Mouse (Mus musculus) neutrophil, adult 5-6 weeks (primary cell): Measurements from ENCODE around the gene 1700014D04Rik. TPM values are rescaled to one million over a fixed set of nuclear protein-coding genes. Genes with fewer than 3 reads are reported as not detected.
"Not testable (repeated sequence)": the region's sequence is repeated elsewhere in the genome, so short reads cannot be mapped to it uniquely, and the experiment has no call there.

Experiments used
- ATAC-seq: fragments of 151-379, 151-347 bp; 2 replicates; pipeline ENCODE4 v1.8.0; 2017; ENCODE audit warnings: mild to moderate bottlenecking, moderate TSS enrichment; ENCODE audit not compliant: insufficient number of reproducible peaks, poor library complexity, low FRiP score, severe bottlenecking; ENCODE audit errors: extremely low read depth
- total RNA-seq: library from RNA; stranded (forward); fragments of 200-1000 nt; gene quantifications from 2 replicates; pipeline ENCODE4 v1.2.3, GENCODE M21; 2017

Gene 1700014D04Rik
- total RNA-seq: 0.35 and 0.49 TPM in 2 replicates

DNA sequence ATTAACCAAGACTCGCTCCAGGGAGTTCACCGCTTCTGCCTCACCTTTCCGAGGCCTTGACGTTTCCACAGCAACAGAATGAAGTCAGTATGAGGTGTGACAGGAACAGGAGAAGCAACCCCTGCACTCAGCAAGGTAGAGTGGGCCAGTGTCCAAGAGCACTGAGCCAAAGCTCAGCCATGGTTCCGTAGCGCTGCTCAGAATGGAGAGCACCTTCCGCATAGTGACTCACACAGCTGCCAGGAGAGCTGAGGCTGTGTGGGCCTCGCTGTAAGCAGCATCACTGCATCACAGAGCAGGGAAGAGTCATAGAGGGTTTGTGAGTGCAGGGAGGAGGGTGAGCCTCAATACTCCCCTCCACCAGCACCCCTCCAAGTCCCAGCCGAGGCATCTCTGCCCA lies at the start of gene 1700014D04Rik:
1700014D04Rik (minus strand) TSS at position 42 of the 400 bp plus-strand sequence.
- ATAC-seq: no peak

DNA sequence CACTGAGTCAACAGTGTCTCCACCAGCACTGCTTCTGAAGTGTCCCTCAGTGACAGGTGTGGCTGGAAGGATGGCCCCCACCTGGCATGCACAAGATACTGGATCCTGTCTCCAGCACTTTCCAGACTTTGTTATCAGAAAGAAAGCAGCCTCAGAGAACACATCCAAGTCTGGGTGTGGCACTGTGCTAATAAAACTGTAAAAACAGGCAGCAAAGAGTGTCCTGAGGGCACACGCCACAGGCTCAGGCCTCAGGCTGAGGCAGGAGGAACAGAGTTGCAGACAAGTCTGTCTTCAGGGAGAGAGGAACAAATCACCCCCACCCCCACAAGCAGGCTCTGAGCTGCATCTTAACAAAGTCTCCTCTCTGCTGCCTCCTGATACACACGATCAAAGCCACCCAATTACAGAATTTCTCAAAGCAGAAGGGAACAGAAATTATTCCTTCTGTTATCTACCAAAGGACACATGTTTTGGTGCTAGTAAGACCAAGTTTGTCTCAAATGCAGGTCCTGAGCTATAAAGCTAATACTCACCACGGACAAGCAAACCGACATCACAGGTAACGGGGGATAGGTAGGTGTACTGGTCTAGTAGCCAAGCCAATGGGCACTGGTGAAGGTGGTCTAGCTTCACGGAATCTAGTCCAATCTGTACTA lies 49.4 kb upstream of the 1700014D04Rik start:
- no peak for ATAC-seq

DNA sequence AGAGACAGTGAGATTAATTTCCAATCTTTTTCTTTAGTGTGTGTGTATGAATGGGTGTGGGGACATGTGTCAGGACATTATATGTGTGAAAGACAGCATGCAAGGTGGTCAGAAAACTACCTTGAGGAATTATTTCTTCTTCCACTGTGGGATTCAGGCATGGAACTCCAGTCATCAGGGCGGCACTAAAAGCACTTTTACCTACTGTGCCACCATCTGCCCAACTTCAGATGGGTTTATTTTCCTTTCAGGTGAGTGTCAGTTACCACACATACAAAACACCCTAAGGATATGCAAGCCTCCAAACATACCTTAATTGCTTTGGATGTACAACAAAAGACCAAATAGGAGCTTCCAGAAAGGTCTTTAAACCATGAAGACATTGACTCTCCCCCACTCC lies 48.2 kb upstream of the 1700014D04Rik start:
- no peak for ATAC-seq

DNA sequence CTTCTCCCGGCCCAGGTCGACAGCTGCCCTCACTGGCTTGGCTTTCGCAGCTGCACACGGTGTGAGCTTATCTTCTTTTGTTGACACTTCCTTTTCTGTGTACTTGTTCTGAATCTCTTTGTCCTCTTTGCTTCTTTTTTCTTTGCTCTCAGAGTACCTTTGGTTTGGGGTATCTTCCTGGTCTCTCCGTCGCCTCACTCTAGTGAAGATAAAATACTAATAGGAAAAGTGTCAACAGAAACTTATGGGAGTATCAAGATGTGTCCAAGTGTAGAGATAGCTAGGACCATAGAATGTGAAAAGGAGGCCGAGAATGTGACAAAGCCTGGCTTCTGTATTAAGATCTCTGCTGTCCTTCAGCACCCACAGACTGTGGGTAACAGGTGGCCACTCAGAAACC lies 35.6 kb upstream of the 1700014D04Rik start, which contains the start of gene Gm49354:
Gm49354 (minus strand) TSS at position 101 of the 400 bp plus-strand sequence.
- ATAC-seq: no peak

DNA sequence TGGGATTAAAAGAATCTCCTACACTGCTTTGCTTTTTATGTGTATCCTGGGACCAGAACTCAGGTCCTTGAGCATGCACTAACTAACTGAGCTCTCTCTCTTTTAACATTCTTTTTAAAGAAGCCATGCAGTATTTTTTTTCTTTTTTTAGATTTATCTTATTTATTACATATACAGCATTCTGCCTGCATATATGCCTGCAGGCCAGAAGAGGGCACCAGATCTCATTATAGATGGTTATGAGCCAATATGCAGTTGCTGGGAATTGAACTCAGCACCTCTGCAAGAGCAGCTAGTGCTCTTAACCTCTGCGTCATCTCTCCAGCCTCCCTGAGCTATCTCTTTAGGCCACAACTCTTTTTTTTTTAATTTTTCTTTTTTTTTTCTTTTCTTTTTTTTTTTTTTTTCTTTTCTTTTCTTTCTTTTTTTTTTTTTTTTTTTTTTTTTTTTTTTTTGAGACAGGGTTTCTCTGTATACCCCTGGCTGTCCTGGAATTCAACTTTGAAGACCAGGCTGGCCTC lies 33.3 kb upstream of the 1700014D04Rik start:
- ATAC-seq: not testable (repeated sequence)

DNA sequence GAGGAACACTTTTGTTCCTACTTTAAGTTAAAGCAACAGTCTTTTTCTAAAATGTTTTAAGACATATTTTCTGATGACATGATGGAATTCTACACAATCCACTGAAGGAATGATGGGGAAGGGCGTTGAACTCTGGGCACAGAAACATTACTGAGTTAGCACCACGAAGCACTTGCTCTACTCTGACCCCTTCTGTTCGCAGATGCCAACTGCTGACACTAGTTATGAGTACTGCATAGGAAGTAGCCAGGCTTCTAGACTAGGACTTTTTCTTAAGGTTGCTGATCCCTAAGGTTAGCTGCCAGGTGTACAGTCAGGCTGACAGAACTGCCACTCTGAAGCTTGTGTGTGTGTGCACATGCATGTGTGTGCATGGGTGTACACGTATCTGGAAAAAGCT lies 32.7 kb upstream of the 1700014D04Rik start:
- no peak for ATAC-seq

DNA sequence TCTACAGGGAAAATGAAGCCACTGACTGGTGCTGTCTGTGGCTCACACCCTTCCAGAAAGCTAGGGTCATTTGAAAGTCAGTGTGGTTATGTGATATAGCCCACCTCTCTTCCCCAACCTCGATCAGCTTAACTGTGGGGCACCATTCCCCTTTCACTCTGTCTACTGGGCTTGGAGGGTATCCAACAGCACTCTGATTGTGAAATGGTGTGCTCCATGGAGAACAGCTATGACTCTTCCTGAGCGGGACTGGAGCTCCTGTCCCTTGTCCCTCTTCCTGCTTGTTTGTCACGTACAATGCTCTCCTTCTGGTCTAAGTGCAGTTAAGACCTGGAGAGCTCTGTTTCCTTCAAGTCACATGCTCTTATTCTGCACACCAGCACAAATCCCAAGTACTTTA lies 28.6 kb upstream of the 1700014D04Rik start:
- ATAC-seq: no peak

DNA sequence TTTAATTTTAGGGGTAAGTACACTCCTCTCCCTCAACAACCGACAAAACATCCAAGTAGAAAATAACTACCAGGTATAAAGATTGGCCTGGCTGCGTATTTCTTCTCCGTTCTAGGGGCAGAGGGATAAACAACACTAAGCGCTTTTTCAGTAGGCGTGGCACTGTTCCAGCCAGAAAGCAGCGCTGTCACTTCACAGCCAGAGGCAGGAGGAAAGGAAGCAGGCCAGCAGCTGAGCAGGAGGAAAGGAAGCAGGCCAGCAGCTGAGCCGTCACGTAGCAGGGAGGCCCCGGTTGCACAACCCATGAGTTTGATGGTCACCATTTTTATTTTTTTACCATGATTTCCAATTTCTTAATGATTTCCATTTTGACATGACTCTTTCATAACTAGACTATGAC lies 24.7 kb upstream of the 1700014D04Rik start:
- ATAC-seq: peak; percentile 20; the same call in 1 of the 2 replicates

DNA sequence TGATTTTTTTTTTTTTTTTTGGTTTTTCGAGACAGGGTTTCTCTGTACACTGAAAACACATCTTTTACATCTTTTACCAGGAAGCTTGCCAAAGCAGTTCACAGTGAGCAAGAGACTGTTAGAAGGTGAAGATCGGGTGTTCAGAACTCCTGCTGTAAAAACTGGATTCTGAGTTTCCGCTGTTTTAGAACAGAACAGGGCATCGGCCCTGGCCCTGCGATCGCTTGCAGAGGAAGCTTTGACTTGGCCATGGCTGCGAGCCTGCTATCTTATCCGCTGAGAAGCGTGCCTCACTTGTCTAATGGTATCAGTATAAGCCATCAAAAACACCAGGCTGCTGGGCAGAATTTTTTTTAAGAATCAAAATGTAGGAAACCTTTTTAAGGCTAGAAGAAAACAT lies 24.3 kb upstream of the 1700014D04Rik start:
- ATAC-seq: no peak

DNA sequence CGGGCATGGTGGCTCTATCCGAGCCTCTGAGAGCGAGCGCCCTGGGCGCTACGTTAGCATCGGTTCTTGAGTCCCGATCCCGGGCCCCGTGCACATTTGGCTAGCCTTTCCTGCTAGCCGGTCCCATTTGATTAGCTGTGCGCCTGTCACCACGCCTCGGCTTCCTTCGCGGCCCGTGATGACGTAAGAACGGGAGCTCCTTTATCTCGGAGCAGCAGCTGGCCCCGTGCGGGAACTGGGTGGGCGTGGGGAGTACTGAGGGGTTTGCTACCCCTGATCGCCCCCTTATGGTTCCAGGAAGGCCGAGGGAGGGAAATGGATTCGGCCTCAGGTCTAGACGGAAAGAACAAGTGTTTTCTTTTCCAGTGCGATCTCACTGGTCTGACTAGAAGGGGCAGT lies 23.6 kb upstream of the 1700014D04Rik start:
- peak; percentile 16; the same call in 1 of the 2 replicates for ATAC-seq

DNA sequence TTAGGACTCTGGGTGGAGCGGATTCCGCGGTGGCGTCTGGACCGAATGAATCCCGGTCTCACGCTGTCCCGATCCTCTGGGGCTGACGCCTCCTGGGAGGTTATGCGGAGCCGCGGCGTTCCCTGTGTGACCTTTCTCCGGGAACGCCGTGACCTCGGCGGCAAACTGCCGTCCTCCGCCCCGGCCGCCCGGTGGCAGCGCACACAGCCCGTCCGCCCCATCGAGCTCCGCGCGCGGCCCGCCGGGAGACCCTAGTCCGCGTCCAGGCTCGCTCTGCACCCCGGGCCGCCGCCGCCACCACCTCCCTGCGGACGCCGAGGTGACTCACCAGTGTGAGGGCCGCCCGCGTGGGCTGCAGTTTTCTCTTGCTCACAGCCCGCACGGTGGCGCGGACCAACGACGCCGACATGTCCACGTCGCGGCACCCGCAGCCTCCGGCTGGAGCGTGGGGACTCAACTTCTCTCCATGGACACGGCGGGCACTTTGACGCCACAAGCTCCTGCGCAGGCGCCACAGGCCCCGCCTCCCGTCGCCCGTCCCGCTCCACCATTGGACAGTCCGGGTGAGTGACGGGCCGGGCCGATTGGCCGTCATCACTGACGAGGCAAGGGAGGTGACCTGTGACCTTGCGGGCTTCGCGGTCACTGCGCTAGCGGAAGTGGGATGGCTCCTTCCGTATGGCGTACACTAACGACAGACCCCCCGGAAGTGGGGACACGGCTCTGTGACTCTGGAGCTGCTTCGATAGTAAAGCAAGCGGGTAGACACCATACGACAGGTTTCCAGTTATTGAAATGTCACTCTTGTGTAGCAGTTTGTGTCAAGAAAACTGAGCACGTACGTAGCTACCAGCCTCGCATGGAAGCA lies 23.0 kb upstream of the 1700014D04Rik start, which contains the start of gene Isca1:
Isca1 (minus strand) TSS at position 515 of the 868 bp plus-strand sequence.
- ATAC-seq: peak; percentile 96

DNA sequence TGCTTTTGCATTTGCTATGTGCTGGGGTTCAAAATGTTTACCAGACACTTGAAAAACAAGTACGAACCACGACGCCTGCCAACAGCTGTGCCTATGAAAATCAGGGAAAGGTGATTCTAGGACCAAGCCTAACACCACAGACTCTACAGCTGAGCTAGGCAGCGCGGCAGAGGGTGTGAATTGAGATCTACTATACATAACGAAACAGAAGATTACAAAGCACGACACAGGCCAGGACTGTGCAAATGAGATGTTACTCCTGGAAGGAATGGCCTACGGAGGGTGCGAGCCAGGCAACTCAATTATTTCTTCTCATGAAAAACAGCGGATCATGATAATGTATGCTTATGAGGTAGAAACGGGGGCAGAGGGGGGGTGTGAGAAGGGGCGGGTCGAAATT lies 22.0 kb upstream of the 1700014D04Rik start:
- ATAC-seq: no peak

DNA sequence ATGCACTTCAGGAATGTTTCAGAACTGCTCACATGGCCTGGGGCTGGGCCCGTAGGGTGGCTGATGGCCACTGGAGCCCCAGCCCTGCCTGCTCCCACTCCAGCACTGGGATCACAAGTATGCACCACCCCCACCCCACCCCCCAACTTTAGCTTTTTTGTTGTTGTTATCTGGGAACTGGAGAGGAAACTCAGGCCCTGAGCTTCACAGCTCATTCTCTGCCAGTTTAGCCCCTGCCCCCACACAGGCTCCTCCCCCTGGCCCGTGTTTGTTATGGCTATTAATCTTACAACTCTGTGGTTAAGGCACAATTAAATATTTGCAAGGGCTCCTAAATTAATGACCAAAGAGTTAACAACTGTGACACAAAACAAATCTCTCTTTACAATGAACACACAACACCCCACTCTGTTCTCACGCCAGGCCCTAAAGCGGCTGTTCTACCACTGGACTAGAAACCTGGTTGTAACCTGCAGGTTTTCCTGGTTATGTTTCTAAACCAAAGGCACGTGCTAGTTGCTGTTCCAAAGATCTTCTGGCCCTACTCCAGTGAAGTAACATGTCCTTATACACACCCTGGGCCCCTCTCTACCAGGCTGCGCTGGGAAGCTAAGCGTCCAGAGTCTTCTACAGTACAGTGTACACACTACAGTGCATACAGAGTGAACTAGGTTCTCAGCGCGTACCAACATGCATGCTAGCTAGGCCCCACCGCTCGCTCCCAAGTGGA lies 20.4 kb upstream of the 1700014D04Rik start:
- no peak for ATAC-seq

DNA sequence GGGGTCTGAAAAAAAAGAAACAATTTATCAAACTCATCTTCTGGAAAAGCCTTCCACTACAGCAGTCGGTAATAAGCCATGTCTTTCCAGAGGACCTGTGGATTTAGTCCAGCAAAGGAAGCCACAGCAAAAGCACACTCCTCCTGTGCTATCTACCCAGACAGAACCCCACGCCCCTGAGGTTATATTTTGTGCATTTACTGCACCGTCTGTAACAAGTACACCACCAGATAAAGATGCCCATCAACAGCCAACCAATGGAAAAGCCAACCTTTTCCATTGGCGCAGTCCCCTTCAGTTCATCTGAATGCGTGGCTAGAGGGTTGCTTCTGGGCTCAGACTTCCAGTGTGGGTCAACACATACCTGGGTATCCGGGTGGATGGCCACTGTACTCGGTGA lies 16.2 kb upstream of the 1700014D04Rik start:
- ATAC-seq: no peak

DNA sequence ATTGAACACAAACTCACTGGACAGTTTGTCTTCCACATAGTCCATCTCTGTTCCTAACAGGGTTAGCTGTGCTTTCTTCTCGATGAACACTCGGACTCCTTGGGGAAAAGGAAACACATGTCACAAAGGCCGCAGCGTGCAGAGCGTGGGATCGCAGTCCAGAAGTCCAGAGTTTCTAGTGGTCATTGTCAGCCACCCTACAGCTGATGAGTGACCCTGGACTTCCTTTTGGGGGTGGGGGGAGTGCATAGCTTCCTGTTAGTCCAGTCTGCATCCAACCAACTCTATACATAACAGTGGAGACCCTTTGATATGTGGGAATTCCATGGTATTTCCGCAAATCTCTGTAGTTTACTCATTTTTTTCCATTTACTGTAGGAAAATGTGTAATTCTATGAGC lies 10.4 kb upstream of the 1700014D04Rik start:
- ATAC-seq: no peak

DNA sequence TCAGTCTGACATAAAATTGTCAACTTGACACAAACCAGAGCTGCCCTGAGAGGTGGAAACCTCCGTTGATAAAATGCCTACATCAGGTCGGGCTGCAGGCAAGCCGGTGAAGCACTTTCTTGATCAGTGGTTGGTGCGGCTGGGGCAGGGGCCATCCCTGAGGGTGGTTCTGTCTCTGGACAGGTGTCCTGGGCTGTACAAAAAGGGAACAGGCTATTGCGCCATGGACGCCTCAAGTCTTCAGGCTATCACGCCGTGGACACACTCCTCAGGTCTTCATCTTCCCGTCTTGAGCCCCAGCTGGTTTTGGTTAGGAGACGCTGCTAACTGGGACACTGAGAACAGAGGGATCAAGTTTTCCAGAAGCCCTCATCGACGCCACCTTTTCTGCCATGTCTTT lies 3.8 kb upstream of the 1700014D04Rik start:
- ATAC-seq: peak; percentile 34; the same call in 1 of the 2 replicates

DNA sequence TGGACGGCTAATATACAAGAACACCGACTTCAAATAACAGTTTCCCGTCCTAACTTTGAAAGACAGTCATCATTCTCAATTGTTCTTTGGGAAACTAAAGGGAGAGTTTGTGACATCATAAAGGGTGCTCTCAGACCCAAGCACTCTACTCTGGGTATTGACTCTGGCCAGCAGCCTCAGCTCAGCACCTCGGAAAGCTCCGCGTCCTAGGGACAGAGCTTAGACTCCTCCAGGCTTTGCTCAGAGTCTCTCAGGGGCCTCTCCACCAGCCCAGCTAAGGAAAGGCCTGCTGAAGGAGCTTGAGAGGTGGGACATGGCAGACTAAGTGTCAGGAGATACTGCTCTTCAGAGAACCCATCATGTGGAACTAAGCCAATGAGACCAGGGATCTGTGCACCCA lies 388 bp downstream of the 1700014D04Rik start:
- ATAC-seq: no peak

DNA sequence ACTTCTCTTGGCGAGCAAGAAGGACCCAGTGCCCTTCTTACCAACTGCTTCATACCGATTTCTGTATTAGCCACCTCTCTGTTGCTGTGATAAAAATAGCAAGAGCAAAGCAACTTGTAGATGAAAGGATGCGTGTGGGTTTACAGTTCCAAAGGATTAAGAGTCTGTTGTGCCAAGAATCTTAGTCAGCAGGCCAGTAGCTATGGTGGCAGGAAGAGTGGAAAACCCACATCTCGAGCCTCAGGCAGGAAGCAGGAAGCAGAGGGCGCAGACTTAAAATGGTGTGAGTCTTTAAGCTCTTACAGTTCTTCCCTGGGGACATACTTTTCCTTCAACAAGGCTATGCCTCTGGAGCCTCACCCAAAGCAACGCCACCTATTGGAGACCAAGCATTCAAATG lies 1.1 kb downstream of the 1700014D04Rik start:
- no peak for ATAC-seq

DNA sequence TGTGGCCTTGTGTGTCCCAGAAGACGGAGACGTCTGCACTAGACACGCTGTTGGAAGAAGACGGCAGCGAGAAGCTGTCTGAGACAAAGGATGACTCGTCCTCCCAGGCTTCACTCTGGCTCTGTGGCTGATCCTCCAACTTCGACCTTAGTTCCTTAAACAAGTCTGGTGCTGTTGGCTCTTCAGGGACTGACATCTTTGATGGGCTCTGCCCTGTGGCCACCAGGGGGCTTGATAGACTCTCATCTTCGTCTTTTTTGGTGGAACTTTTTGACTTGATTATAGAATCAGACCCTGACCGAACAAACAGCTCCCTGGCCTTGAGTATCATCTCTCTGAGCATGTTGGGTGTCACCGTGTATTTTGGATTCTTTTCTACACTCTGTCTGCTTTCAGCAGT lies 4.9 kb downstream of the 1700014D04Rik start:
- no peak for ATAC-seq
